Mouse (Mus musculus) left cerebral cortex, adult 9 months (tissue): ENCODE data around the gene Copb1.
A peak's percentile ranks its signal among the peaks of the same experiment; 100 is the strongest.
"Not testable (repeated sequence)": the region's sequence is repeated elsewhere in the genome, so short reads cannot be mapped to it uniquely, and the experiment has no call there.

Experiments used
- DNase-seq, 2 experiments: peaks; one replicate each; pipeline ENCODE4 v3.0.0; 2022; ENCODE audit warnings: low spot score in 2 of 2

Copb1 gene

DNA sequence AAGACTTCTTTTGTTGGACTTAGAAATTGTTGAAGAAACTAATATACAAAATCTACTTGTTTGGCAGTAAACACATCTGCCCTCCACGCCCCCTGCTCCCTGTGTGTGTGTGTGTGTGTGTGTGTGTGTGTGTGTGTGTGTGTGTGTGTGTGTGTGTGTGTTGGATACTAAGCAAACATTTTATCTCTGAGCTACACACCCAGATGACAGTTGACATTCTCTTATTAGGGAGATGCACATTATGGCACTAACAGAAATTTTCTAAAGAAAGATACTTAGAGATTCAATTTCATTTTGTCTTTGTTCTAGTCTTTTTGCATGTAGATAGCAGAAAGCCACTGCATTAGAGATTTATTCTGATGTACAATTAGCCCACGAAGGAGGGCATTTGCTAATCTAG, 37.6 kb downstream of the Copb1 start:
- no peak for DNase-seq

DNA sequence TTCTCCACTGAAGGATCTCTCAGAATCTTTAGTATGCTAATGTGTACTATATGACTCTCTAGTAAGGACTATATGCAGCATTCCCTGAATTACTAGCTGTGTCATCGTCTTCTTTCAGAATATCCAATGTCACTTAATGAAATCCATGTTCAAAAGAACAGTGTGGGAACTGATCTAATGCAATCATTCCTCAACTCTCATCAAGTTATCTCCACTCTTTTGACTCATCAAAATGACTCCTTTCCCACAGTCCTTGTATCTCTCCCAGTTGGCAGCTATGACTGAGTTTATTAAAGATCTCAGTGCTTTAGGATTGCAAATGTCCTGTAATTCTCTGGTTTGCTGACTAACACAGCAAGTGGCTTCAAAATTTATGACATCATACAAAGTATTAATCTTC, 40.1 kb downstream of the Copb1 start:
- DNase-seq = no peak

GRCm38 (mm10) chr7:114213537-114213936, 41.0 kb downstream of the Copb1 start:
- peak in 1 of 2 experiments; percentile 12 for DNase-seq

- no peak for DNase-seq
Measured at GRCm38 (mm10) chr7:114210618-114211017, 43.9 kb downstream of the Copb1 start.

- no peak for DNase-seq
Measured at GRCm38 (mm10) chr7:114209841-114210240, 44.7 kb downstream of the Copb1 start.

- no peak for DNase-seq
Measured at GRCm38 (mm10) chr7:114203491-114204359, 50.8 kb downstream of the Copb1 start.

DNA sequence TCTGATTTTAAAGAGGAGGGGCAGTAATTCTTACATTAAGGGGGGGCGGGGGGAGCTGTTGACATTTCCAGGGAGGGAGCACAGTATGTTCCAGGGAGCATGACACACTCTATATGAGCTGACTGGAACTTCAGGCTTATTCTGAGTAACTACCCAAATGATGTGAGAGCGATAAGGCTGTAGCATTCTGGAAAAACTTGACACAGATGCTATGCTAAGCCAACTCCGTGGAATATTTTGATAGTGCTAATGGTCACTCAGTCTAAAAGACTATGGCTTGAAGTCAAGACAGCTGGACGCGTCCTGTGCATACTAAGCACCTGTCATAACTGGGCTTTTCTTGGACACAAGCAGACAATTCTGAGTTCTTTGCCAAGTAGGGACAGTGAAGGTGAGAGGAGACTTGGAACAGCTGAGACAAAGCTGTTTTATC, 51.5 kb downstream of the Copb1 start:
- DNase-seq = no peak

DNA sequence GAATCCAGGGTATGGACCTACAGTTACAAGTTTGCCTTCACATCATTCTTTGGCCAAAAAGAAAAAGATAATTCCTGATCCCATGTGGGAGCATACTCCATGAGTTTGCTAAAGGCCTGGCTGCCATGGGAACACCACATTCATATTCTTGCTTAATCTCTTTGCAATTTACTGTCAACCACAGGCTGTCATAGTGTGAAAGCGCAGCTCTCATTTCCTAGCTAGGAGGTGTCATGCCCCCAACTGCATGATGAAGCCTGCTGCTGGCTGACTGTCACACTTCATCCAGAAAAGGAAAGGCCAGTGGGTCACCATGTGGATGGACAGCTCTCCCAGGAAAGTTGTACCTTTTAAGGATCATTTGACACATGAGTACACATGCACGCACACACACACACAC, 53.9 kb downstream of the Copb1 start:
- no peak for DNase-seq

DNA sequence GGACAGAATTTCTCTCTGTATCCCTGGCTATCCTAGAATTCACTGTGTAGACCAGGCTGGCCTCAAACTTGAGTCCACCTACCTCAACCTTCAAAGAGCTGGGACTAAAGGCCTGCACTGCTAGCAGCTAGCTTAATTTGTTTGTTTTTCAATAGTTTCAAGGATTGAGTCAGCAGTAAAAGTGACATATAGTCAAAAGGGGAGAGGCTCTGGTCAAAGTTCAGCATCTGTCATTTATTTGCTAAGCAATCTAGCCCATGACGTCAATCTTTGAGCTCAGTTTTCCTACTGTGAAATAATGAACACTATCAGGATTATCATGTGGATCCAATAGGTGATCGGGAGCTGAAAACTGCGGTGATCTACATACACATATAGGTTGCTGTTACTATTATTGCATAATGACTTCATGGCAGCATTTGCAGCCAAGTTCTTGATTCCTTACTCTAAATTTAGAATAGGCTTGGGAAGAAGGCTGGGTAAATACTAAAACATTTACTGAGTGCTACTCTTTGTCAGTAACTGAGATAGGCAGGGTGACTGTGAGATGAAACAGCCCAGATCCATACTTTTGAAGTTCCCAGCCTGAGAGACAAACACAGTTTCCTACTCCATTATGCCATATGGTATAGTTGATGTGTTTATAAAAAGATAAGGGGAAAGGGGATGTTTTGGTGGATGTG, 54.9 kb downstream of the Copb1 start:
- no peak for DNase-seq

DNA sequence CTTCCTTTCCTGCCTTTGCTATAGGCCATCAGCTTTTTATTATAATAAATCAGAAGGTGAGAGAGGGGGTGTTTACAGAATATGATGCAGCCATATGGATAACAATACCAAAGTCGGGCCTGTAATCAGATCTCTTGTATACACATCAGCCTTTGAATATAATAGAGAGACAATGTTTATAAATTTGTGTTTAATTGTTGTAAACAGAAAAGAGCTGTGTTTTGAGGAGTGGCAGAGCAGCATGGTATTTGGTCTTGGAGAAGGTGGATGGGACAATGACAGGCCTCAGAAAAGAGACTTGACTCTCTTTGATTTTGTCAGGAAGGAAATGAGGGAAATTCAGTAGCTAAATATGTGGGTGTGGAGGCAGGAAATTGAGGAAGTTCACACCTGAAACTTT, 56.3 kb downstream of the Copb1 start:
- no peak for DNase-seq

DNA sequence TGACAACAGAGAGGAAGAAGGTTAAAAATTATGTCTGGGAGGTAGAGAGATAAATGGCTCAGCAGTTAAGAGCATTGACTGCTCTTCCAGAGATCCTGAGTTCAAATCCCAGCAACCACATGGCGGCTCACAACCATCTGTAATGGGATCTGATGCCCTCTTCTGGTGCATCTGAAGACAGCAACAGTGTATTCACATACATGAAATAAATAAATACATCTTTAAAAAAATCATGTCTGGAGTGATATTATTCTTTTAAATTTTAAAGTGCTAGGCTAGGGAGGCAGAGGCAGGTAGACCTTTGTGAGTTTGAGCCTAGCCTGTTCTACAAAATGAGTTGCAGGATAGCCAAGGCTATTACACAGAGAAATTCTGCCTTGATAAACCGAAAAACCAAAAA, 57.9 kb downstream of the Copb1 start:
- DNase-seq = not testable (repeated sequence)

DNA sequence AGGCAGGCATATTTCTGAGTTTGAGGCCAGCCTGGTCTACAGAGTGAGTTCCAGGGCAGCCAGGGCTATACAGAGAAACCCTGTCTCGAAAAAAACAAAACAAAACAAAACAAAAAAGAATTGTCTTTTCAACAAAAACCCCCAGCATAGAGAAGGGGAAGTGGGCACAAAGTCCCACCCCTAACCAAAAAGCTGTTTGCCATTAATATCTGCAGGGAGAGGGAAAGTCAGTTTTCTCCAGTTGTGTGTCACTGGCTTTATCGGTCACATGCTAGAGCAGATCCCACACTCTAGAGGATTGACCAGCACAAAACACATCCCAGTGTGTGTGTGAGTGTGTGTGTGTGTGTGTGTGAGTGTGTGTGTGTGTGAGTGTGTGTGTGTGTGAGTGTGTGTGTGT, 59.7 kb downstream of the Copb1 start:
- not testable (repeated sequence) for DNase-seq

DNA sequence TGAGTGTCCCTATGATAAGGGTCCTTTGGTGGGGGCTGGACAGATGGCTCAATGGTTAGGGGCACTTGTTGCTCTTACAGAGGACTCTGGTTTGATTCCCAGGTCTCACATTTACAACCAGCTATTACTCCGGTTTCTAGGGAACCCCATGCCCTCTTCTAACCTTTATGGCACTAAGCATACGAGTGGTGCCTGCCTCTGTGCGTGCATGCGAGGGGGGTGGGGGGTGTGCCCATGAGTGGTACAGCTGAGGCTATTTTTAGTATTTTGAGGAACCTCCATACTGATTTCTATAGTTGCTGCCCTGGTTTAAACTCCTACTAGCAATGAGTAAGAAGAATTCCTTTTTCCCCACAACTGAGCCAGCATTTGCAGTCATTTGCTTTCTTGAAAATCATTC, 60.3 kb downstream of the Copb1 start:
- no peak for DNase-seq

- no peak for DNase-seq
Measured at GRCm38 (mm10) chr7:114193284-114194067, 61.0 kb downstream of the Copb1 start.

DNA sequence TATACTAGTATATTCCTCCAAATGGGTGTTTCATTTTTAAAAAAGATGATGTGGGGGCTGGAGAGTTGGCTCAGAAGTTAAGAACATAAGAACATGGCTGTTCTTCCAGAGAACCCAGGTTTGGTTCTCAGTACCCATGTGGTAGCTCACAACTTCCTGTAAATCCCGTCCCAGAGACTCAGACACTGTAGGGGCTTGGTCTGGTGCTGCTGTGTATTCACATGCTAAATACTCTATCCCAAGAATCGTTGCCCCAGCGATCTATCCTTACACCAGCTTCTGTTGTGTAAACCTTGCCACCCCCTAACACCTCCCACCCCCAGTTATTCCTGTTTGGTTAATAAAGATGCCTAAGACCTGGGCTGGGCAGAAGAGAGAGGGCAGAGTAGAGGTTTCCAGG, 61.9 kb downstream of the Copb1 start:
- DNase-seq = no peak

GRCm38 (mm10) chr7:114183416-114183815, 71.1 kb downstream of the Copb1 start:
- DNase-seq = no peak

DNA sequence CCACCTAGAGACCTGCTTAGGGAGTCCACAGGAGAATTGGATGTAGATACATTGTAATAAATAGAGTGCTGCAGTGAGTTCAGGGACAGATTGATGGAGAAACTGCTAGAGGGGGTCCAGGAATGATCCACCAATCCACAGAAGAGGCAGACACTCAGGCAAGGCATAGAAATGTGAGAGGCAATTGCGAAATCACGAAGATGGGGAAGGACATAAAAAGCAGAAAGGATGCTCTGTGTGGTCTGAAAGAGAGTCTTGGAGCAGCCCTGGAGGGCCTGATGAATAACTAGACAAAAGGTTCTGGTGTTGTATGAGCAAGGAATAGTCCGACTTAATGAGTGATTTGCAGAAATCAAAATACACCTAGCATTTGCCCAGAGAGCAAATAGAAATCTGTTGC, 71.8 kb downstream of the Copb1 start:
- no peak for DNase-seq

GRCm38 (mm10) chr7:114181391-114181790, 73.1 kb downstream of the Copb1 start:
- peak; percentile 55 to 90 for DNase-seq

DNA sequence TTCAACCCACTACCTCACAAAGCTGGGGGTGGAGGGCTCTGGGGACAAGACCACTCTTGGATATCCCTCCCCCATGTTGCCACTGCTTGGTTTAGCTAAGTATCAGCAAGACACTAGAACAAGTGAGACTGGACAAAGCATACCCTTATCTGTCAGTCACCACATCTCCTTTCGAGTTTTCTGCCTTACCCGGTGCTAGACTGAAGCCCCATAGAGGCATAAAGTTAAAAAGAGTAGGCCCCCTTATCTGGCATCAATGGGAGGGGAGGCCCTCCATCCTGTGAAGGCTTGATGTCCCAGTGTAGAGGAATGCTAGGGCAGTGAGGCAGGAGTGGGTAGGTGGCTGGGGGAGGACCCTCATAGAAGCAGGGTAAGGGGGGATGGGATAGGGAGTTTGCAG, 77.9 kb downstream of the Copb1 start:
- no peak for DNase-seq

- no peak for DNase-seq
Measured at GRCm38 (mm10) chr7:114171354-114172097, 83.0 kb downstream of the Copb1 start.

DNA sequence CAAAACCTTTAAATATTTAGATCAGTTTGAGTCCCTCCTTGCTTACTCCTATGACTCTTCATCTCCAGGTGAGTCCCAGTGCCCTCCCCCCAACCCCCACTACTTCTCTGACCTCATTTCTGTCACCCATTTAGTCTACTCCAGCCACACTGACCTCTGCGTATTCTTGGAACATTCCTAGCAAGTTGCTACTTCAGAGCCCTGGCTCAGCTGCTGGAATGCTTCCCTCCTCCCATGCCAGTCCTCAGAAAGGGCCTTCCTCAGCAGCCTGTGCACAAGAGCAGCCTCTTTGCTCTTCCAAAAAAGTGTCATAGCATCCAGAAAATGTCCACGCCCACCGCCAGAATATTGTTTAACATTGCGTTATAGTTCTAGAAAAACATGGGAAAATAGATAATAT, 84.5 kb downstream of the Copb1 start:
- DNase-seq = no peak

DNA sequence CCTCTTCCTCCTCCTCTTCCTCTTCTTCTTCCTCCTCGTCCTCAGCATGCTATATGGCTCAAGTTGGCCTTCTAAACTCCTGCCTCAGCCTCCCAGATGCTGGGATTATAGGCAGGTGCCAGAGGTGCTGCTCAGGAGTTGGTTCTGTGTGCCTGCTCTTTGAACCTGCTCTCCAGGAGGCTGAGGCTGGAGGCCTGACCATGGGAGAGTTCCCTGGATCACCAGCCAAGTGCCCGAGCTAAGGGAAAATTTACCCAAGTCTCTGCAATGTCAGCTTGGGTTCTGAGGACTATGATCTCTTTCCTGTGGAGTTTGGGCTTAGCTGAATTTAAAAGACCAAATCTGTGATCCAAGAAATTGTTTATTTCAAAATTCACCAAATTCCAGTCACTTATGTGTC, 85.1 kb downstream of the Copb1 start:
- no peak for DNase-seq
